Mouse (Mus musculus): ENCODE data around the gene Fus. TPM values are rescaled to one million over a fixed set of nuclear protein-coding genes. Genes with fewer than 3 reads are reported as not detected.
"Not testable (repeated sequence)": the region's sequence is repeated elsewhere in the genome, so short reads cannot be mapped to it uniquely, and the experiment has no call there.

The Fus gene
- total RNA-seq, 2 experiments from 2014 or later: 328 to 375 TPM

GRCm38 (mm10) chr7:128004150-128004486, 36.9 kb downstream of the Fus start:
- no peak for DNase-seq (ENCODE audit: low spot score in 2 of 2)

- DNase-seq (ENCODE audit: low spot score in 2 of 2): no peak
These were observed 37.5 kb downstream of the Fus start for GRCm38 (mm10) chr7:128004487-128005362.

GRCm38 (mm10) chr7:128006193-128006592, 38.9 kb downstream of the Fus start:
- no peak for DNase-seq (ENCODE audit: low spot score in 2 of 2)

- DNase-seq (ENCODE audit: low spot score in 2 of 2): no peak
These were observed 42.6 kb downstream of the Fus start for GRCm38 (mm10) chr7:128009715-128010340.

GRCm38 (mm10) chr7:128012136-128012780, 45.0 kb downstream of the Fus start:
- no peak for DNase-seq (ENCODE audit: low spot score in 2 of 2)

- no peak for DNase-seq (ENCODE audit: low spot score in 2 of 2)
These were observed 45.9 kb downstream of the Fus start for GRCm38 (mm10) chr7:128013116-128013515.

GRCm38 (mm10) chr7:128016134-128016533, 48.9 kb downstream of the Fus start:
- DNase-seq (ENCODE audit: low spot score in 2 of 2): not testable (repeated sequence)

GRCm38 (mm10) chr7:128016650-128017049, 49.4 kb downstream of the Fus start:
- no peak for DNase-seq (ENCODE audit: low spot score in 2 of 2)

GRCm38 (mm10) chr7:128018275-128018674, 51.0 kb downstream of the Fus start:
- DNase-seq (ENCODE audit: low spot score in 2 of 2): no peak

- DNase-seq (ENCODE audit: low spot score in 2 of 2): no peak
These were observed 51.9 kb downstream of the Fus start for GRCm38 (mm10) chr7:128019187-128019586.

- no peak for DNase-seq (ENCODE audit: low spot score in 2 of 2)
These were observed 55.7 kb downstream of the Fus start for GRCm38 (mm10) chr7:128022974-128023373.

GRCm38 (mm10) chr7:128023565-128023964, 56.3 kb downstream of the Fus start:
- DNase-seq (ENCODE audit: low spot score in 2 of 2): no peak

- no peak for DNase-seq (ENCODE audit: low spot score in 2 of 2)
These were observed 57.1 kb downstream of the Fus start for GRCm38 (mm10) chr7:128024364-128024763.

- DNase-seq (ENCODE audit: low spot score in 2 of 2): no peak
These were observed 57.7 kb downstream of the Fus start for GRCm38 (mm10) chr7:128024932-128025331.

- no peak for DNase-seq (ENCODE audit: low spot score in 2 of 2)
These were observed 58.1 kb downstream of the Fus start for GRCm38 (mm10) chr7:128025381-128025780.

- no peak for DNase-seq (ENCODE audit: low spot score in 2 of 2)
These were observed 64.2 kb downstream of the Fus start for GRCm38 (mm10) chr7:128031403-128031976.

GRCm38 (mm10) chr7:128032290-128032988, 65.2 kb downstream of the Fus start:
- DNase-seq (ENCODE audit: low spot score in 2 of 2): no peak

GRCm38 (mm10) chr7:128032989-128033293, 65.7 kb downstream of the Fus start:
- no peak for DNase-seq (ENCODE audit: low spot score in 2 of 2)

GRCm38 (mm10) chr7:128033616-128034015, 66.4 kb downstream of the Fus start:
- no peak for DNase-seq (ENCODE audit: low spot score in 2 of 2)

All from layer of hippocampus, postnatal 14 days (tissue).